ENCODE assay signal across 16 mouse cellular contexts in the genomic region with DNA sequence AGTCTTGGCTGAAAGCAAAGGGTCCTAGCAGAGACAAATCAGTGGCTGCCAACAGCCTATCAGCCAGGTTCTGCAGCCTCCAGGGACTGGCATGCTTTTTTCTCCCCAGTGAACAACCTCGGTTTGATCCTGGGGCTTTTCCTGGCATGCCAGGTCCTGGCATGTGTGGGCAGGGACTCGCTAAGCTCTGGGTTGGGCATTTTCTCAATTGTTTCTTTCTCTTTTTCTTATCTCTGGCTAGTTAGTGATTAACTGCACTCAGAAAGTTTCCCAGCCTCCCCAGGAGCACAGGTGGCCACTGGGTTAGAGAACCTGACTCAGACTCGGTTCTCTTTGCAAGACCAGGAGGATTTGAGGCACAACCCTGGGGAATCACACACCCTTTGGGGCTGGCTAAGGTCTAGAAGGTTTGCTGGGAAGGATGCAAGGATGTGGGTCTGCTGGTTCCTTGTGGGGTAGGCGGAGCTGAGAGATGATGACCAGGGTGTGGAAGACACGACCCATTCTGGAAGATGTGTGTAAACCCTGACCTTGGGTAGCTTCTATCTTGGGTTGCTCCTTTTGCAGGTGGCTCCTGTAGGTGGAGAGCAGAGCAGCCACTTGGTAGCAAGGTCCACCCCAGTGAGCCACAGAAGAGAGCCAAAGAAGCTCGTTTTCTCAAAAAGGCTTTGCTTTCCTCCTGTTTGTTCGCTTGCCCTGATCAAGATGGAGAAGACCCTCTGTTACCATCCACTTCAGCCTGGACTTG. TPM values are rescaled to one million over a fixed set of nuclear protein-coding genes. Genes with fewer than 3 reads are reported as not detected.
DNase-seq lines count a peak whose midpoint lies in the region; ATAC-seq and TF ChIP-seq lines count a peak whose summit lies in the region.
"Had no signal": no experiment of that assay in that cellular context is flagged by ENCODE, and none has a peak within 500 bp of the region (broad histone marks: within the 10 kb centered on the region; RNA-seq: fewer than 3 reads in every experiment).

No protein-coding gene starts in this region.

- TF ChIP-seq POLR2A in lung, adult 2 months (IDR thresholded peaks at IDR 0.05; ENCODE audit: borderline replicate concordance, extremely low read depth, low read depth, low read length) = no peak

- no peaks in the 10 kb centered on the region for H3K4me1 ChIP-seq in lung, embryonic 14.5 days (ENCODE audit: insufficient read depth)
- H3K4me1 ChIP-seq in lung, adult 2 months (ENCODE audit: control insufficient read depth, insufficient read depth, low read length) = no peaks in the 10 kb centered on the region
- H3K4me1 ChIP-seq in intestine, embryonic 16.5 days (ENCODE audit: control insufficient read depth, insufficient read depth, low read length) = peaks cover 13% of the 10 kb centered on the region
- H3K4me1 ChIP-seq: forebrain, embryonic 15.5 days had no signal

- H3K27me3 ChIP-seq in lung, embryonic 14.5 days (ENCODE audit: insufficient read depth, low read length) = no peaks in the 10 kb centered on the region
- H3K27me3 ChIP-seq in intestine, embryonic 16.5 days (replicated peaks; ENCODE audit: control insufficient read depth, insufficient read depth, low read length) = no peaks in the 10 kb centered on the region
- H3K27me3 ChIP-seq: forebrain, embryonic 15.5 days had no signal

- peak overlapping the region; percentile 79 for H3K27ac ChIP-seq in lung, embryonic 14.5 days (ENCODE audit: low read depth)
- peak overlapping the region; percentile 88 for H3K27ac ChIP-seq in intestine, embryonic 16.5 days (ENCODE audit: low read length)
- H3K27ac ChIP-seq: embryonic facial prominence, embryonic 10.5 days; forebrain, embryonic 15.5 days; hindbrain, embryonic 14.5 days; kidney, postnatal 0 days had no signal

- no peak overlapping the region for H3K4me3 ChIP-seq in lung, embryonic 14.5 days (ENCODE audit: low read depth, low read length)
- no peak overlapping the region for H3K4me3 ChIP-seq in lung, adult 2 months (replicated peaks; ENCODE audit: extremely low read depth, low read depth, low read length)
- no peak overlapping the region for H3K4me3 ChIP-seq in intestine, embryonic 16.5 days (ENCODE audit: low read length)
- H3K4me3 ChIP-seq: embryonic facial prominence, embryonic 10.5 days; forebrain, embryonic 15.5 days; heart, embryonic 12.5 days had no signal

- peak; percentile 51 for DNase-seq in lung, embryonic 14.5 days
- DNase-seq in lung, adult 2 months = no peak
- peak; percentile 5 for DNase-seq in lung, postnatal 10 days
- peak; percentile 63 for DNase-seq in yolk sac, embryonic 10.5 days (ENCODE audit: low spot score)
- no peak for DNase-seq in frontal cortex, adult 2 months (ENCODE audit: extremely low spot score in 1 of 2, low spot score in 1 of 2)
- DNase-seq in right cerebral cortex, postnatal 14 days = no peak
- DNase-seq: adrenal gland, adult 8-10 months; cerebellum, adult 11-12 months; cerebellum, postnatal 25 days; layer of hippocampus, adult 9-11 months had no signal

- ATAC-seq in lung, embryonic 14.5 days (ENCODE audit: insufficient read depth) = peak; percentile 62; the same call in 1 of the 2 replicates
- ATAC-seq in intestine, embryonic 16.5 days = peak; percentile 86
- ATAC-seq: forebrain, embryonic 15.5 days had no signal

- 53% methylated on average over 7 of the region's 7 CpGs for WGBS in lung, embryonic 14.5 days
- WGBS in lung, adult 2 months = 63% methylated on average over 7 of the region's 7 CpGs
- WGBS in intestine, embryonic 16.5 days = 58% methylated on average over 7 of the region's 7 CpGs

- H3K9me3 ChIP-seq in lung, embryonic 14.5 days (ENCODE audit: low read depth, low read length) = no peaks in the 10 kb centered on the region
- no peaks in the 10 kb centered on the region for H3K9me3 ChIP-seq in intestine, embryonic 16.5 days (ENCODE audit: control insufficient read depth, low read length)
- H3K9me3 ChIP-seq: embryonic facial prominence, embryonic 10.5 days; forebrain, embryonic 15.5 days; heart, embryonic 12.5 days had no signal

- H3K36me3 ChIP-seq in lung, embryonic 14.5 days (ENCODE audit: insufficient read depth) = no peaks in the 10 kb centered on the region
- H3K36me3 ChIP-seq in intestine, embryonic 16.5 days (ENCODE audit: control insufficient read depth, insufficient read depth, low read length) = no peaks in the 10 kb centered on the region
- H3K36me3 ChIP-seq: embryonic facial prominence, embryonic 10.5 days; forebrain, embryonic 15.5 days; heart, embryonic 12.5 days had no signal

- no peak overlapping the region for H3K4me2 ChIP-seq in lung, embryonic 14.5 days
- H3K4me2 ChIP-seq in intestine, embryonic 16.5 days (ENCODE audit: low read depth, low read length) = peak overlapping the region; percentile 21
- H3K4me2 ChIP-seq: forebrain, embryonic 15.5 days; heart, embryonic 12.5 days; hindbrain, embryonic 14.5 days had no signal

- H3K9ac ChIP-seq in lung, embryonic 14.5 days = no peak overlapping the region
- peak overlapping the region; percentile 35 for H3K9ac ChIP-seq in intestine, embryonic 16.5 days (ENCODE audit: low read depth, low read length)
- H3K9ac ChIP-seq: forebrain, embryonic 15.5 days; heart, embryonic 12.5 days; hindbrain, embryonic 14.5 days had no signal

- TF ChIP-seq CTCF in lung, embryonic 14.5 days (IDR thresholded peaks at IDR 0.05; ENCODE audit: low read depth) = no peak
- TF ChIP-seq CTCF in lung, adult 2 months (IDR thresholded peaks at IDR 0.05; ENCODE audit: insufficient read depth, low read length) = no peak

RNA-seq across cellular contexts. Expression of a gene that starts 22.4 kb away (rescaled TPM):
- polyA plus RNA-seq in lung, embryonic 14.5 days (2014; fragmentation: Nextera tagmentation; extraction: Ambion mirVana) = 3.0 and 3.5 TPM in 2 replicates
- polyA plus RNA-seq in lung, adult 2 months (2012; rRNA removed) = 23.1 and 38.4 TPM in 2 replicates
- polyA plus RNA-seq in intestine, embryonic 16.5 days (2015; fragmentation: Nextera tagmentation; extraction: Ambion mirVana) = 28.9 and 29.8 TPM in 2 replicates
- polyA plus RNA-seq in frontal cortex, adult 2 months (2012; rRNA removed) = 0.13 and 0.14 TPM in 2 replicates
- polyA plus RNA-seq: embryonic facial prominence, embryonic 10.5 days; heart, embryonic 12.5 days had no signal

Comparison
In these comparisons a context has a peak if more than half of its experiments do, and no peak if none do; other contexts are left out.
1. DNase-seq: peak in lung, embryonic 14.5 days (single experiment), lung, postnatal 10 days (single experiment) and yolk sac, embryonic 10.5 days (single experiment); none in lung, adult 2 months (single experiment), frontal cortex, adult 2 months (0 of 2) and right cerebral cortex, postnatal 14 days (single experiment).